Mouse (Mus musculus): ENCODE measurements around the gene Pebp1.

Gene Pebp1

DNA sequence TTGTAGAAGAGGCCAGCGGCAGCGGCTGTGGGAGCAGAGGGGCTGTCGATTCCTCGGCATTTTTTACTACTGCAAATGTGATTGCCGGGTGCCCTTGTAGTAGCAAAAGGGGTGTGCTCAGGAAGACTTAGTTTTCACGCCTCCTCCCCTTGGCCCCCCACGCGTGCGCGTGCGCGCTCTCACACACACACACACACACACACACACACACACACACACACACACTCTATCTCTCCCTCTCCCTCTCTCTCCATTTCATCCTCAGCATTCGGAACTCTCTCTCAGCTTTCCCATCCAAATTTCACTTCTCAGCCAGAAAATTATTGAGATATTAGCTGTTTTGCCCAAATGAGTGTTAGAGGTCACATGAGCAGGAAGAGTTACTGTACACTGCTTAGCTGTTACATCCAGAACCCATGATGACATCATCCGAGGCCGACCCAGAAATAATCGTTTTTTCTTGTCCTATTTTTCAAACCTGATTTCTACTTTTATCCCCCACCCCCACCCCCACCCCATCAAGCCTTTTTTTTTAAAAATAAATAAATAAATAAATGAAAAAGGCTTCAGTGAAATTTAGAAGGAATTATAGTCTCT is 45.4 kb downstream of the Pebp1 start:
- no peak for DNase-seq (ENCODE audit: low read depth, low spot score)

DNA sequence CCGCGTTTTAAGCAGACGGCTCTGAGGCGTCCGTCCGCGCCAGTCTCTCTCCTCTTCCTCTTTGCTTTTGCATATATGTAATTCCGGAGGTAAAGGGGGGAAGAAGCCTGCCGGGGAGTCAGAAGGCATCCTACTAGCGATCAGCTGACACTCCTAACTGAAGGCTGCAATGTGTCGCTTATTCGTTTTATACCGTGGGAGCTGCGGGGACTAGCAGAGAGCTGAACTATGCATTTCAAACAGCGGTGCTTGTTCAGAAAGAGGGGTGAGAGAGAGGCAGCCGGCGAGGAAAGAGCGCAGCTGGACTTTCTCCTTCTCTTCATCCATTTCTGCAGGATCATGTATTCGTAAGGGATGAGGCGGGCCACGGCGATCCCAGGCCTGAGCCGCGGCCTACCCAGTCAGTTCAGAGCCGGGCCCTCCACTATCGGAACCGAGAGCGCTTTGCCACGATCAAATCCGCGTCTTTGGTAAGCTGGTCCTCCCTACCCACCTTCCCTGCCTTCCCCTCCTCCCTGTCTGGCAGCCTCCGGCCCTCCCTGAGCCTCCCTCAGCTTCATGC is 46.6 kb downstream of the Pebp1 start:
- no peak for DNase-seq (ENCODE audit: low read depth, low spot score)

DNA sequence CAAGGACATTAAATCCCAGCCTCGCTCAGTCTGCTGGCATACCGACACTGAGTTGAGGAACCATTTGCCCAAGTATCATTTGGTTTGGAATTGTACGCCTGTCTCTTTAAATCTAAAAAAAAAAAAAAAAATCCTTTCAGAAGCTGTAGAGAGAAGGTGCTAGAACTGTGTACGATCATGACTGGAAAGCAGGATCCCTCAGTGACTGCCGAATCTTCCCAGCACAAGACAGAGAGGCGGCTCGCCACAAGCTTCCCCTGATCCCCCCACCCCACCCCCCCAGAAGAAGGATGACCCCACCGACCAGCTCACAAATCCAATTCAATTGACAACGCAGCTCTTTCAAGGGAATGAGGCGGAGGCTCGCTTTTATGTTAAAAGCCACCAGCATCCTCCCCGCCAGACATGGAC is 47.1 kb downstream of the Pebp1 start:
- no peak for DNase-seq (ENCODE audit: low read depth, low spot score)

DNA sequence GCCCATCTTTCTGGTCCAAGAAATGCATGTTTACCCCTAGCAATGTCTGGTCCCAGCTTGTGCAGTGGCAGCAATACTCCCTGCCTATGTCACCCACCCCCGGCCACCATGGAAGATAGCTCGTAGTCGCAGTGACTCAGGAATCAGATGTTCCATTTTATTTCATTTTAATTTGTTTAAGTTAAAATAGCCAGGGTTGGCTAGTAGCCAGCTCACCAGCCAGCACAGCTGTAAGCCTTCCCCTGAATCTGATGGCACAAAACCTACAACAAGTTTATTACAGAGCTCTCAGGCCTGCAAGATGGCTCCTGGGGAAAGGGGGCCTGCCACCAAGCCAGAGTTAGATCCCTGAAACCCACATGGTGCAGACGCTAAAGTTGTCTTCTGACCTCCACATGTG is 48.3 kb downstream of the Pebp1 start:
- no peak for DNase-seq (ENCODE audit: low read depth, low spot score)

DNA sequence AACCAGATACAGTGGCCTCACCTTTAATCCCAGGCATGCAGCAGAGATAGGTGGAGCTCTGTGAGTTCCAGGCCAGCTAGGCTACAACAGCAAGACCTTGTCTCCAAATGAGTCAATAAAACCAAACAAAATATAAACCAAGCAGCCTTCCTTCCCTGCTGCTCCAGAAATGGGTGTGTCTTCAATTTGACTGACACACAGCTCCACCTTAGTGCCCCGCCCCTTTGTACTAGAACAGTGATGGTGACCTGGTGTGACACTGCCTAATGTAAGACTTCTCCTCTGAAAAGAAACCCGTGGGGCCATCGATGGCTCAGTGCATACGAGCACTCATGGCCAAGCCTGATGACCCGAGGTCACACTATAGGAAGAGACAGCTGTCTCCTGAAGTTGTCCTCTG is 50.9 kb downstream of the Pebp1 start:
- DNase-seq (ENCODE audit: low read depth, low spot score), result no peak

Measured in c-Kit-negative CD71-positive TER-119-positive erythroid progenitor cells, embryonic 14.5 days (primary cell).